Mouse (Mus musculus): ENCODE measurements around the gene Fbxl15. TPM values are rescaled to one million over a fixed set of nuclear protein-coding genes. Genes with fewer than 3 reads are reported as not detected.

Fbxl15 gene
- 12.9 and 13.0 TPM in 2 replicates for polyA plus RNA-seq (2015; fragmentation: Nextera tagmentation; extraction: Ambion mirVana)

DNA sequence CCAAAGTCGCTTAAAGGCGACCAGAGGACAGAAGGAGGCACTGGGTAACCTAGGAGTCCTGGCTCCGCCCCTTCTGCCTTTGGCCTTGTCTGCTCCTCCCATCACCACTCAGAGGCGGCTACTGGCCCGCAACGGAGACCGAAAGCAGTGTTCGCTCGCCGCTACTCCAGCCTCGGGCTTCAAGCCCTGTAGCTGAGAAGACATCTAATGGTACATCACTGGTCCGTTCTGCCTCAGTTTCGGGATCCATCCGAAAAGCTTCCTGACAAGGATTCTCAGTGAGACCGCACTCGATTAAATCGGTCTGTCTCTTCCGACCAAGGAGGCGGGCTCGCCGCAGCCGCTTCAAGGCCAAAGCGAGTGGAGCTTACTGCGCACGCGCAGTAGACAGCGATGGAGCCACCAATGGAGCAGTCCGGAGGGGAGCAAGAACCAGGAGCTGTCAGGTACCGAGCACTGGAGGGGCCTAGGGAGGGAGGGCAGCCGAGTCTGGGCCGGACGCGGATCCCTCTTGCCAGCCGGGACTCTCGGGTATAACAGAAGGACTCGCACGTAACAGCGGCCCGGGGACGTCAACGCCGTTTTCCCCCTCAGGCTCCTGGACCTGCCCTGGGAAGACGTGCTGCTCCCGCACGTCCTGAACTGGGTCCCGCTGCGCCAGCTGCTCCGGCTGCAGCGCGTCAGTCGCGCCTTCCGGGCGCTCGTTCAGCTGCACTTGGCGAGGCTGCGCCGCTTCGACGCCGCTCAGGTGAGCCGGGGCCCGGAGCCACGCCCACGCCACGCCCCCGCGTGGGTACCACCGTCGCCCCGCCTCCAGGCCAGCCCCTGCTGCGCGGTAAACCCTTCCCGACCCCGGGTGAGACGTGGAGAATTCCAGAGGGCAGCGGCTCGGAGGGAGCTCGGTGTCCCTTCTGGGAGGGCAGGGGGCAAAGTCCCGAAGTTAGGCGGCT, at the start of gene Fbxl15:
Gene Fbxl15 (plus strand): TSS at position 104 of the 950 bp plus-strand sequence.
- H3K9me3 ChIP-seq (ENCODE audit: low read length), result no peaks in the 10 kb centered on the region
- peak within 1 kb of the TSS; percentile 61 for H3K4me3 ChIP-seq (ENCODE audit: low read depth, low read length)
- peaks cover 20% of the 10 kb centered on the region for H3K4me1 ChIP-seq (ENCODE audit: insufficient read depth, low read depth, low read length)
- H3K27ac ChIP-seq (ENCODE audit: low read length), result peak within 1 kb of the TSS; percentile 86
- ATAC-seq (peak; percentile 91), DNase-seq (ENCODE audit: low spot score) (peak; percentile 97)
- H3K27me3 ChIP-seq (replicated peaks; ENCODE audit: insufficient read depth, low read length), result peaks cover 25% of the 10 kb centered on the region
- peak within 1 kb of the TSS; percentile 99 for H3K4me2 ChIP-seq (replicated peaks; ENCODE audit: low read depth, low read length)
- peak within 1 kb of the TSS; percentile 30; the same call in 1 of the 2 replicates for H3K9ac ChIP-seq (replicated peaks; ENCODE audit: low read depth)
- H3K36me3 ChIP-seq (ENCODE audit: insufficient read depth, low read length), result 0 out of 2 replicates have a peak, but pooled peaks cover 3% of the 10 kb centered on the region
- TF ChIP-seq EP300 (IDR thresholded peaks at IDR 0.05) (no peak), CTCF (IDR thresholded peaks at IDR 0.05) (no peak)
- WGBS, result under 1% methylated on average over 75 of the region's 81 CpGs

DNA sequence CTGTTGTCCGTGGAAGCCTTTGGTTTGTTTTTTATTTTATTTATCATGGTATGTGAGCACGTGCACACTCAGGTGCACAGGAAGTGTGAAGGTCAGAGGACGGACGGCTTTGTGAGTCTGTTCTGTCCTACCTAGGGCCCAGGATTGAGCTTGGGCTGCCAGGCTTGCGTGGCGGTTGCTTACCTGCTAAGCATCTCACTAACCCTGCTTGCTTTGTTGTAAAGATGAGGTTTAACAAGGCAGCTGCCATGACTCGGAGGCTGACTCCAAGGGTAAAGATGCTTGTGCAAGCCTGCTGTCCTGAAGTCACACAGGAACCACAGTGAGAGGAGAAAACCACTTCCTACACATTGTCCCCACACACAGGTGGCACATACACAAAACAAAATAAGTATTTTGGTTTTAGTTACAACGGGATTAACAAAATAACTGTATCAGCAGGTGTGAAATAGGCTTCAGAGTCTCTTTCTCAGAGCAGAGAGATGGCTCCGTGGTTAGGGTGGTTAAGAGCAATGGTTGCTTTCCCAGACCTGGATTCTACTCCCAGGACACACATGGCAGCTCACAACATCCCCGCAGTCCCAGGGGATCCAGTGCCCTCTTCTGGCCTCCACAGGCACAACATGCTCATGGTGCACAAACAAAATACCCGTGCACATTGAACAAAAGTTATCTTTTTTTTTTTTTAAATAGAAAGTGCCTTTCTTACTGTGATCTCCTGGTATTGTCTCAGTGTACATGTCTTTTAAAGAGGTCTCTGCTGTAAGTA, 45.7 kb upstream of the Fbxl15 start:
- Histone ChIP-seq H3K4me3 (ENCODE audit: low read depth, low read length) (no peak overlapping the region), H3K27ac (ENCODE audit: low read length) (no peak overlapping the region), H3K4me2 (replicated peaks; ENCODE audit: low read depth, low read length) (no peak overlapping the region), H3K9me3 (ENCODE audit: low read length) (no peaks in the 10 kb centered on the region), H3K4me1 (ENCODE audit: insufficient read depth, low read depth, low read length) (no peaks in the 10 kb centered on the region), H3K36me3 (ENCODE audit: insufficient read depth, low read length) (peaks cover 55% of the 10 kb centered on the region), H3K9ac (replicated peaks; ENCODE audit: low read depth) (no peak overlapping the region), H3K27me3 (replicated peaks; ENCODE audit: insufficient read depth, low read length) (no peaks in the 10 kb centered on the region)
- no peak for DNase-seq (ENCODE audit: low spot score)
- 0 out of 2 replicates have a peak, but pooled peaks have one; percentile 15 for TF ChIP-seq CTCF (IDR thresholded peaks at IDR 0.05)
- no peak for TF ChIP-seq EP300 (IDR thresholded peaks at IDR 0.05)
- ATAC-seq, result no peak
- WGBS, result 95% methylated on average over 11 of the region's 11 CpGs

DNA sequence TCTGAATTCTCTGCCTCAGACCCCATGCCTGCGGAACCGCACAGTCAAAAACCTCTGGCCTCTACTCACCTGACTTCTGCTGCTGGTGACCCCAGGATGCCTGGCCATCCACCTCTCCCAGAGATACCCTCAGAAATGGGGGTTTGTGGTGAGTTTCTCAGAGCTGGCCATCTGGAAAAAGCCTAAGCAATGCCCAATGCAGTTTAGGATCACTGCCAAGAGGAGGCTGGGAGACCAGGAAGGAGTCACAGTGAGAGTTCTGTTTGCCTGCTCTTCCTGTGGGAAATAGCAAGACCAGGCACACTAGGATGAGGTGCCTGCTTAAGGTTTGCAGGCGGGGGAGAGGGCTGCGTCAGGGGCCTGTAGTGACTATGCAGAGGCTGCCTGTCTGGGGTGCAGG, 43.3 kb upstream of the Fbxl15 start:
- DNase-seq (ENCODE audit: low spot score) (no peak), ATAC-seq (no peak)
- TF ChIP-seq EP300 (IDR thresholded peaks at IDR 0.05) (no peak), CTCF (IDR thresholded peaks at IDR 0.05) (no peak)
- Histone ChIP-seq H3K9ac (replicated peaks; ENCODE audit: low read depth) (no peak overlapping the region), H3K4me2 (replicated peaks; ENCODE audit: low read depth, low read length) (no peak overlapping the region), H3K4me3 (ENCODE audit: low read depth, low read length) (no peak overlapping the region), H3K4me1 (ENCODE audit: insufficient read depth, low read depth, low read length) (no peaks in the 10 kb centered on the region), H3K27ac (ENCODE audit: low read length) (no peak overlapping the region), H3K9me3 (ENCODE audit: low read length) (no peaks in the 10 kb centered on the region), H3K27me3 (replicated peaks; ENCODE audit: insufficient read depth, low read length) (no peaks in the 10 kb centered on the region), H3K36me3 (ENCODE audit: insufficient read depth, low read length) (peaks cover 55% of the 10 kb centered on the region)
- 87% methylated on average over 4 of the region's 4 CpGs for WGBS

DNA sequence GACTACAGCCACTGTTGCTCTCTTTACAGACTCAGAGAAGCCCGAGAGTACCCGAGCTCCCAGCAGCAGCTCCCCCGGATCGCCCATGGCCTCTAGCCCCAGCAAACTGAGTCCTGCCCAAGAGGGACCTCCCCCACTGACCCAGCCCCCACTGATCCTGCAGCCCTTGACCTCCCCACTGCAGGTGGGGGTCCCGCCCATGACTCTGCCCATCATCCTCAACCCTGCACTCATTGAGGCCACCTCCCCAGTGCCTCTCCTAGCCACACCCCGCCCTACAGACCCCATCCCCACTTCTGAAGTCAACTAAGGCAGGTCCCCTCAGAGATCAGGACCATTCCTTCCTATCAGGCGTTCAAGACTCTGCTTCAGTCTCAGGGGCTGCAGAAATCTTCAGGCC, 42.4 kb upstream of the Fbxl15 start:
- TF ChIP-seq CTCF (IDR thresholded peaks at IDR 0.05) (no peak), EP300 (IDR thresholded peaks at IDR 0.05) (no peak)
- no peaks in the 10 kb centered on the region for H3K9me3 ChIP-seq (ENCODE audit: low read length)
- H3K4me2 ChIP-seq (replicated peaks; ENCODE audit: low read depth, low read length), result no peak overlapping the region
- no peak overlapping the region for H3K27ac ChIP-seq (ENCODE audit: low read length)
- 87% methylated on average over 7 of the region's 7 CpGs for WGBS
- peaks cover 47% of the 10 kb centered on the region for H3K36me3 ChIP-seq (ENCODE audit: insufficient read depth, low read length)
- H3K4me3 ChIP-seq (ENCODE audit: low read depth, low read length), result no peak overlapping the region
- no peak for ATAC-seq
- H3K4me1 ChIP-seq (ENCODE audit: insufficient read depth, low read depth, low read length), result no peaks in the 10 kb centered on the region
- DNase-seq (ENCODE audit: low spot score), result no peak
- H3K9ac ChIP-seq (replicated peaks; ENCODE audit: low read depth), result no peak overlapping the region
- H3K27me3 ChIP-seq (replicated peaks; ENCODE audit: insufficient read depth, low read length), result no peaks in the 10 kb centered on the region

DNA sequence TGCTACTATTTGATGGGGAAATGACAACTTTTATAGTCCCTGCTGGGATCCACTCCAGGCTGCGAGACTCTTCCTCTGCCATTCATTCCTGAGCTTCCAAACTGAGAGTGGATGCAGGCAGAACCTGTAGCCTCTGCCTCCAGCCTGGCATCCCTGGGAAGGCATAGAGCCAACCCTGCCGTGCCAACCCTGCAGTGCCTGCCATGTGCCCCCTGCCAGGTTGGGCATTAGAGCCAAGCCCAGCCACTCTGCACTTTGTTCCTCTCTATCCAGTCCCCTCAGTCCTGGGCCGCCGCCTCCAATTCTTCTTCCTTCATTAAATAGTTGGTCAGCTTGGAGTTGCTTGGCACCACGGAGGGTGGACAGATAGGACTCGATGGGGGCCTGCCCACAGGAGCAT, 41.9 kb upstream of the Fbxl15 start:
- no peaks in the 10 kb centered on the region for H3K9me3 ChIP-seq (ENCODE audit: low read length)
- H3K36me3 ChIP-seq (ENCODE audit: insufficient read depth, low read length), result peaks cover 47% of the 10 kb centered on the region
- 90% methylated on average over 6 of the region's 6 CpGs for WGBS
- H3K4me2 ChIP-seq (replicated peaks; ENCODE audit: low read depth, low read length), result no peak overlapping the region
- no peak overlapping the region for H3K9ac ChIP-seq (replicated peaks; ENCODE audit: low read depth)
- ATAC-seq (no peak), DNase-seq (ENCODE audit: low spot score) (no peak)
- no peak overlapping the region for H3K27ac ChIP-seq (ENCODE audit: low read length)
- no peak overlapping the region for H3K4me3 ChIP-seq (ENCODE audit: low read depth, low read length)
- H3K4me1 ChIP-seq (ENCODE audit: insufficient read depth, low read depth, low read length), result no peaks in the 10 kb centered on the region
- TF ChIP-seq CTCF (IDR thresholded peaks at IDR 0.05) (no peak), EP300 (IDR thresholded peaks at IDR 0.05) (no peak)
- no peaks in the 10 kb centered on the region for H3K27me3 ChIP-seq (replicated peaks; ENCODE audit: insufficient read depth, low read length)

DNA sequence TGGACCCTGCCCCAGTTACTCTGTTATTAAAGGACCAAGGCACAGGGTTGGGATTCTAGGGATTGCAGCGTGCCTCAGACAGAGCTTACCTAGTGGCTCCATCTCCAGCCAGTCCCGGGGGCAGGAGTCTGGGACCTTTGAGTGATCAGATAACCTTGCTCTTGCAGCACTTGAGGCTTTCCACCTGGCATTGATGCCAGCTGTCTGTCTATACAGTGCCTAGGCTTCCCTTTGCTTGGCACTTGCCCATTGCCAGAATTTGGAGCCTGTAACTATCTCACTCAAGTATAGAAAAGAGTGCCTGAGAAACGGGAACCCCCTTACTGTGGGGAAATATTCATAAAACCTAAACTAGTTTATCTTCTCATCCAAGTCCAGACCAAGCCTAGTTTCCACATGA, 41.1 kb upstream of the Fbxl15 start:
- Histone ChIP-seq H3K4me1 (ENCODE audit: insufficient read depth, low read depth, low read length) (no peaks in the 10 kb centered on the region), H3K4me2 (replicated peaks; ENCODE audit: low read depth, low read length) (no peak overlapping the region), H3K27me3 (replicated peaks; ENCODE audit: insufficient read depth, low read length) (no peaks in the 10 kb centered on the region), H3K36me3 (ENCODE audit: insufficient read depth, low read length) (peaks cover 43% of the 10 kb centered on the region), H3K4me3 (ENCODE audit: low read depth, low read length) (no peak overlapping the region), H3K27ac (ENCODE audit: low read length) (no peak overlapping the region), H3K9ac (replicated peaks; ENCODE audit: low read depth) (no peak overlapping the region), H3K9me3 (ENCODE audit: low read length) (no peaks in the 10 kb centered on the region)
- ATAC-seq (no peak), DNase-seq (ENCODE audit: low spot score) (no peak)
- TF ChIP-seq EP300 (IDR thresholded peaks at IDR 0.05), result no peak
- TF ChIP-seq CTCF (IDR thresholded peaks at IDR 0.05), result no peak
- 91% methylated on average over 3 of the region's 3 CpGs for WGBS
